Mouse (Mus musculus): ENCODE data around the gene Mpc1.

GRCm38 (mm10) chr17:8328511-8329174, 45.9 kb downstream of the Mpc1 start:
- TF ChIP-seq POLR2A (IDR thresholded peaks at IDR 0.05; ENCODE audit: insufficient read depth, low read depth, low read length): no peak
- peak; percentile 60 for TF ChIP-seq CTCF (IDR thresholded peaks at IDR 0.05)
- no peak for TF ChIP-seq EP300 (IDR thresholded peaks at IDR 0.05; ENCODE audit: insufficient read depth, low read depth, low read length)
